Mouse (Mus musculus) T-helper 1 cell (primary cell): ENCODE data around the gene Wnt9b.

ENCODE experiments used
- in situ Hi-C: fragments of 300-600 bp; cut with MboI, MseI; formaldehyde crosslinking; loops from one replicate; pipeline ENCODE4 v1.15.1; 2025; ENCODE audit warnings: high pct_unique_total_duplicates

Gene Wnt9b

DNA sequence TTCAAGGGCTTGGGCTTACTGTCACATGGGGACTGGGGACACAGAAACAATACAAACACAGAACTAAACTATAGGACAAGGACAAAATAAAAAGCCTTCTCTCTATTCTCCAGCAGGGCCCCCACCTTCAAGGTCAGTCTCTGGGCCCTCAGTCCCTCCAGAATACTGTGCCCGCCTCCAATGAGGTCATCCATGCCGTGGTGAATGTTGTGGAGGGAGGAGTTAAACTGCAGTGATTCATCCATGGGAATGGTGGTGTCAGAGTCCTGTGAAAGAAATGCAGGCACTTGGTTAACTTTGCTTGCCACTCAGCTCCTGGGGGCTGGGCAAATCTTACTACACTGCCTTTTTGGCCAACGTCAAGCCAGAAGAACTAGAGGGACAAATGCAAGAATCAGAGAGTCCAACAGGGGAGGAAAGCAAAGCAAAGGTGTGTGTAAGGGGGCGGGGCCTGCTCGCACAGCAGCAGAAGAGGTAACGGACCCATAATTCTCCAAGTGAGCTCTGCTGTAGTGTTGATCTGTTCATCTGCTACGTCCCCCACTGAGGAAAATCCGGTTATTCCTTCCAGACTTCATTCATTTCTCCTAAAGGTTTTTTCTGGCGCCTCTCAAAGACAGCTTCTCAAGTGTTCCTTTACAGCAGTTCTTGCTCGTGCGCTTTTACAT is 65.8 kb downstream of the Wnt9b start:
- in situ Hi-C loops, result loop anchor here (5.0 kb wide), 1 partner anchor 986 kb away; the partner anchor contains the start of gene Ccdc43
